Mouse (Mus musculus) left cerebral cortex, postnatal 25 days (tissue): ENCODE data around the gene Slc44a5. TPM values are rescaled to one million over a fixed set of nuclear protein-coding genes. Genes with fewer than 3 reads are reported as not detected.

Source experiments
- DNase-seq, 2 experiments: peaks; one replicate each; pipeline ENCODE4 v3.0.0; 2022; ENCODE audit warnings: low spot score in 2 of 2, mixed read lengths in 1 of 2
- intact Hi-C: fragments of 180-260 bp; cut with DNase I; formaldehyde crosslinking; loops from one replicate; pipeline ENCODE4 v1.15.1; 2025
- total RNA-seq, 2 experiments: library from RNA; stranded (reverse); gene quantifications; 2 replicates each; pipeline ENCODE4 v1.2.3; 2021

Slc44a5 gene
- total RNA-seq, 2 experiments from 2014 or later: 8.7 to 10.3 TPM

DNA sequence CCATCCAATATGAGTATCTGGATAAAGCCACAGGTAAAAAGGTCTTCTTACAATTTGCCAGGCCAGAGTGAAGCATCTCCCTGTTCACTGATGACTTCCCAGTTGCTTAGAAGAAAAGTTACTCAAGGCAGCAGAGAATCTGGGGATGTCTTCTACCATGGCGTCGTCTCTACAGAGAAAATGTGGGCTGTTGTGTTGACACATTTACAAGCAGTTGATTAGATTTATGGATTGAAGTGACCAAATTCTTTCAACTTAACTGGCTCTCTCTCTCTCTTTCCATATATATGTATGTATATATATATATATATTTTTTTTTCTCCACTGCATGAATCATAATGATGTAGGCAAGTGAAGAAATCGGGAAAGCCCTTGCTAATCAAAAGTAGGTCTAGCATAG is 301.4 kb downstream of the Slc44a5 start:
- intact Hi-C loops: no loop called here

DNA sequence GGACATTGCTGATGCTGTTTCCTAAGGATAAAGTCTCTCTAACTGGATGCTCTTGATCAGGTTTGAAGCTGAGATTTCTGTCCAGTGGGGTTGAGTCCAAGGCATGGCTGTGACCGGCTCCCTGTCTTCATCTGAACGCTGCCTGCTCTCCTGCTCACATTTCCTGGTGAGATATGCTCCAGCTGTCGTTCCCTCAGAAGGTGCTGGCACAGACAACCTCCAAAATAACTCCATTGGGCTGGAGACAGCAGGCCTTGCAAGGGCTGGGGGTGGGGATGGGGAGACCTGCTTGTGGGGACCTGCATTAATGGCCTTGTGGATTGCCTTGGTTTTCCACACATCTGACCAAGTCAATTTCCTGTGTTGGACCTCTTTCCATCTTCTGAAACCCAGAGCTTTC is 311.0 kb downstream of the Slc44a5 start:
- intact Hi-C loops: no loop called here
- no peak for DNase-seq

More for the DNA sequence above, 301.4 kb downstream of the Slc44a5 start:
- DNase-seq: no peak

GRCm38 (mm10) chr3:154285351-154285750 is 312.1 kb downstream of the Slc44a5 start:
- DNase-seq: no peak
- intact Hi-C loops: no loop called here

DNA sequence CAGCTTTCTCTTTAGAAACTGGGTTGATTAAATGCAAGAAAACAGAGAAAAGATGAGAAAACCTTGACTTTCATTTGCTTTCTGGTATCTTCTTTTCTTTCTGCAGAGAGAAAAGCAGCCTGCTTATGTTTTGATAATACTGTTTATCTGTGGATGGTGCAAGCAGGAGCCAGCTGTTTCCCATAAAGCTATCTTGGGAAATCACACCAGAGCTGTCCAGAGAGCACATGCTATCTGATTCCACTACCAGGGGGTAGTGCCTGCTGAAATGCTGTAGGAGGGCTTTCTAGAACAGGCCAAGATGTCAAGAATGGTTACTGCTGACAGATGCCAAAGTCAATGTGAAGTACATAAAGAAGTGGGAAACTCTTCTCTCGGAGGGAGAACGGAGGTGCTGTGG is 314.0 kb downstream of the Slc44a5 start:
- intact Hi-C loops: no loop called here

GRCm38 (mm10) chr3:154288429-154289069 is 315.3 kb downstream of the Slc44a5 start:
- intact Hi-C loops: no loop called here
- DNase-seq: peak in 1 of 2 experiments; percentile 32

More for the DNA sequence above, 314.0 kb downstream of the Slc44a5 start:
- no peak for DNase-seq

DNA sequence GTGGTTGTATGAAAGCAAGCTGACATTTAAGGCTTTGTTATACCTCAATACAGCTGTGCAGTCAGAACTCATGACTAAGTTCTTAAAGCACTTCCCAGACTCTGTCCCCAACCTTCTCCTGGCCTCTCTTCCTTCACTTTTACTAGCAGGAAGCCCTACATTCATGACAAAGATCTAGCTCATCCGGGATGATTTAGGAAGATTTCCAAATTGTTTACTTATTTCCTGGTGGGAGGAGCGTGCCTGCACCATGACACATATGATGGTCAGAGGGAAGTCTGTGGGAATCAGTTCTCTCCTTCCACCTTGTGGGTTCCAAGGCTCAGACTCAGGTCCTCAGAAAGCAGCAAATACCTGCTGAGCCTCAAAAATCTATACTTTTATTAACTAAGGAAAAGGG is 317.1 kb downstream of the Slc44a5 start:
- DNase-seq: no peak
- intact Hi-C loops: no loop called here

DNA sequence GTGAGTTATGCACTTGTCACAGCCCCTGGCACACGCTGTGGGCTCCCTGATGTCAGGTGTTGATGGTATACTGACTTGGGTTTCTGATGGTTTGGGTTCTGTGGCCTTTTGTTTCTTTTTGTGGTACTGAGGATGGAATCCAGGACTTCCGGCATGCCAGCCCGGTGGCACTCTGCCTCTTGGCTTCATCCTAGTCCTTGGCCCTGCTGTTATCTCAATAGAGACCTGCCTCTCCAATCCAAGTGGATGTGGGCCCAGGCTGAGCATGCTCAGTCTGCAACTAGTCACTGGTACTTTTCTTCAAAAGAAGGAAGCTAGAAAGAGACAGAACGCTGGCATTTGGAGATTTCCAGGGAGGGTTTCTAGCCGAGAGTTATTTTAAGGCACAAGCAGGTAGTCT is 318.9 kb downstream of the Slc44a5 start:
- DNase-seq: no peak
- intact Hi-C loops: no loop called here

DNA sequence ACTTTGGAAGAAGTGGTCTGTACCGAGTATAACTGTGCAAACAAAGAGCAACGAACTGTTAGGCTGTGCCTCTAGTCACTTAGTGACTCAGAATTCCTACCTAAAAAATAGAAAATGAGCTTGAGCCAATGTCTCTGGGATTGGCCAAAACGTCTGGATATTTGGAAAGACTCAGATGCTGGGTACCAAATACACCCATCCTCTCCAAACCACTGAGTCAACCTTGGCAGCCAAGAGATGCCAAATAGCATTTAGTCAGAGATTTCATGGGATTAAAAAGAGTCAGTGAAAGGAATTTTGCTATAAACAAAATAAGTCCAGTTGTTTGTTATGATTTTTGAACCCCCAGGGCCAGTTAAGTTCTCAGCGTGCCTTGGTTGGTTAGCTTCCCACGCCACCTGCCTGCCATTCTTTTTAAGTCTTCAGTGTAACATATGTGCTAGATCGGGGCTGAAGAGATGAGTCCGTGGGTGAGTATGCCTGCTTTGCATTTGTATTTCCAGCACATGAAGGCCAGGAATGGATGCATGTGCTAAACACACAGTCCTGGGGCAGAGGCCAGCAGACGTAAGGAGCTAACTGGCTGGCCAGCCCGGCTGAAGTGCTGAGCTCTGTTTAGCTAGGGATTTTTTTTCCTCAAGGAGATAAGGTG is 320.7 kb downstream of the Slc44a5 start:
- peak; percentile 27 to 82 for DNase-seq
- intact Hi-C loops: no loop called here

GRCm38 (mm10) chr3:154294924-154295834 is 321.9 kb downstream of the Slc44a5 start:
- intact Hi-C loops: no loop called here
- no peak for DNase-seq

- DNase-seq: peak in 1 of 2 experiments; percentile 14
- intact Hi-C loops: no loop called here
These were observed 324.3 kb downstream of the Slc44a5 start for GRCm38 (mm10) chr3:154297499-154297898.

- intact Hi-C loops: no loop called here
- no peak for DNase-seq
These were observed 325.3 kb downstream of the Slc44a5 start for GRCm38 (mm10) chr3:154298490-154298889.

DNA sequence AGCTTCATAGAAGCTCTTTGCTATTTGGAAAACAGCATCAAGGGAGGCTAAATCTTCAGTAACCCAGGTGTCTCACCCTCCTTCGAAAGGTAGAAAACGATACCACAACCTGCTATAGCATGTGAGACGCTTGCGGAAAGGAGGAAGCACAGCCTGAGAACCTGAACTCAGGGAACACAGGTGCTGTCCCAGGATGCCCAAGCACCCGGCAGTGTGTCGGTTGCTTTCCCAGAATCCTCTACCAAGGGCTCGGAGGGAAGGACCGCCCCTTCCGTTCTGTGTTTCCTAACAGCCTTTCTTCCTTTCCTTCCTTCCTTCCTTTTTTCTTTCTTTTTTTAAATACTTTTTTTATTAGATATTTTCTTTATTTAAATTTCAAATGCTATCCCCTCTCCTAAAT is 326.8 kb downstream of the Slc44a5 start:
- intact Hi-C loops: no loop called here
- DNase-seq: no peak

DNA sequence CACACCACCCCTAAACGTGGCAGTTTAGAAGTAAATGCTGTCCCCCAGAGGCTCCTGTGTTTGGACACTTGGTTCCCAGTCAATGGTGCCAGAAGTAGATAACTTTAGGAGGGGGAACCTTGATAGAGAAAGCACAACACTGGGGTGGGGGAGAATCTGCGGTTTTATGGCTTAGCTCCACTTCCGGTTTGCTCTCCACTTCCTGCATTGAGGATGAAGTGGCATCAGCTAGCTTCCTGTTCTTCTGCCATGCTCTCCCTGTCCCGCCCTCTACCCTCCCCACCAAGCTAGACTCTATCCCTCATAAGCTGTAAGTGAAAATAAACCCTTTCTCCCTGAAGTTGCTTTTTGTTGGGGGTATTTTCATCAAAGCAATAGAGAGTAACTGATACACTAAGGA is 327.9 kb downstream of the Slc44a5 start:
- intact Hi-C loops: no loop called here
- DNase-seq: no peak

DNA sequence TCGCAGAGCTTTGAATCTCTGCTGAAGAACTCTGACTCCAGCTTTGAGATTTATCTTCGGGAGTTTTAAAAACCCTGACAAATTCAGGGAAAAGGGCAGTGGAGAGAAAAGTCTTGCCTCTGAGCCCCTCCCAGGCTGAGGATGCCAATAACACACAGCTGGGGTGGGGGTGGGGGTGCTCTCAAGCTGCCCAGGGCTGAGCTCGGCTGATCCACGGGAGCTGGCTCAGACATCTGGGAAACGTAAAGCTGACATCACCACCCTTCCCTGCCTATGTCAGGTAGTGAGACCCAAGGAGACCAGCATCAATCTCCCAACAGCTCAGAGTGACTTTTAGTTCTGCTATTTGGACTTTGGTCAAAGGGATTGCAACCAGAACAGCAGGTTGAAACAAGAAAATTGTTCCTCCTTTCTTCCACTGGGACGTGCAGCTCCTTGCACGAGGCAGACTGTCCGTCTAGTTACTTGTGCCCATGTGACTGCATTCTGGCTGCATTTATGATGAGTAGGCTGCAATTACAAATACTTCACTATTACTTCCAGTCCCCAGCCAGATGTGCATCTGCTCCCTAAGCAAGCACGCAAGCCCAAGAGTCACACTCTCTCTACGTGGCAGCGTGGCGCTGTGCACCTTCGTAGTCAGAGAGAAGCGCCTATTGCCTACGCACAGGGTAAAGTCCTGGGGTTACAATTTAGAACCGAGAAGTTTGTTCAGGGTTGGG is 332.1 kb downstream of the Slc44a5 start:
- intact Hi-C loops: no loop called here
- no peak for DNase-seq

- DNase-seq: no peak
- intact Hi-C loops: no loop called here
These were observed 344.5 kb downstream of the Slc44a5 start for GRCm38 (mm10) chr3:154317651-154318248.

Other genes with a start within 250 kb of the Slc44a5 start
- 10 to 100 TPM; 13.6 to 14.7 TPM for gene St6galnac3, start 248.3 kb upstream of the Slc44a5 start, total RNA-seq
- not detected for gene Asb17, start 129.2 kb upstream of the Slc44a5 start, total RNA-seq
- gene Msh4, start 67.3 kb upstream of the Slc44a5 start, total RNA-seq: under 1 TPM; 0.25 to 0.50 TPM
- gene Rabggtb, start 60.4 kb upstream of the Slc44a5 start, total RNA-seq: 10 to 100 TPM; 64.9 TPM
- 10 to 100 TPM; 39.9 to 46.3 TPM for gene Acadm, start 28.8 kb upstream of the Slc44a5 start, total RNA-seq